Mouse (Mus musculus): Measurements from ENCODE around the gene Batf2.
"Not testable (repeated sequence)": the region's sequence is repeated elsewhere in the genome, so short reads cannot be mapped to it uniquely, and the experiment has no call there.

Gene Batf2

GRCm38 (mm10) chr19:6140678-6141393 lies at the start of gene Batf2:
TSS of gene Batf2 (plus strand) at chr19:6140983.
- peak; percentile 91 to 93 for DNase-seq

- no peak for DNase-seq
These were observed 46.7 kb upstream of the Batf2 start, which contains the start of gene AC131692.1 for GRCm38 (mm10) chr19:6094119-6094518. TSS of gene AC131692.1 (plus strand) at chr19:6094419.

- no peak for DNase-seq
These were observed 42.9 kb upstream of the Batf2 start for GRCm38 (mm10) chr19:6097847-6098246.

GRCm38 (mm10) chr19:6101186-6101585 lies 39.6 kb upstream of the Batf2 start:
- DNase-seq, result no peak

- no peak for DNase-seq
These were observed 38.5 kb upstream of the Batf2 start for GRCm38 (mm10) chr19:6102169-6102853.

GRCm38 (mm10) chr19:6104476-6104875 lies 36.3 kb upstream of the Batf2 start:
- no peak for DNase-seq

GRCm38 (mm10) chr19:6105586-6105985 lies 35.2 kb upstream of the Batf2 start, which contains the start of gene Naaladl1:
TSS of gene Naaladl1 (plus strand) at chr19:6105782.
- no peak for DNase-seq

- DNase-seq, result no peak
These were observed 27.7 kb upstream of the Batf2 start for GRCm38 (mm10) chr19:6113116-6113515.

GRCm38 (mm10) chr19:6116113-6116850 lies 24.5 kb upstream of the Batf2 start:
- no peak for DNase-seq

GRCm38 (mm10) chr19:6117346-6117985 lies 23.3 kb upstream of the Batf2 start:
- no peak for DNase-seq

- DNase-seq, result peak; percentile 88 to 90
These were observed 22.7 kb upstream of the Batf2 start, which contains the start of gene Sac3d1 for GRCm38 (mm10) chr19:6117986-6118676. TSS of gene Sac3d1 (minus strand) at chr19:6118650.

- DNase-seq, result peak in 1 of 2 experiments; percentile 31
These were observed 22.1 kb upstream of the Batf2 start for GRCm38 (mm10) chr19:6118677-6119185.

- no peak for DNase-seq
These were observed 19.0 kb upstream of the Batf2 start for GRCm38 (mm10) chr19:6121761-6122160.

GRCm38 (mm10) chr19:6123330-6123729 lies 17.5 kb upstream of the Batf2 start:
- DNase-seq, result no peak

GRCm38 (mm10) chr19:6124898-6125297 lies 15.9 kb upstream of the Batf2 start:
- DNase-seq, result no peak

GRCm38 (mm10) chr19:6126289-6126688 lies 14.5 kb upstream of the Batf2 start:
- peak in 1 of 2 experiments; percentile 27 for DNase-seq

- DNase-seq, result no peak
These were observed 13.8 kb upstream of the Batf2 start for GRCm38 (mm10) chr19:6126789-6127580.

GRCm38 (mm10) chr19:6127760-6128341 lies 12.9 kb upstream of the Batf2 start, which contains the start of gene Snx15:
TSS of gene Snx15 (minus strand) at chr19:6128304.
- peak; percentile 95 to 97 for DNase-seq

GRCm38 (mm10) chr19:6130414-6131128 lies 10.2 kb upstream of the Batf2 start:
- DNase-seq, result not testable (repeated sequence)
